In genomic region chr11:113500631-113501305, GRCm38 (mm10) we compare ENCODE assay signal across 13 mouse cellular contexts.
"Had no signal": no experiment of that assay in that cellular context is flagged by ENCODE, and none has a peak within 500 bp of the region (broad histone marks: within the 10 kb centered on the region; RNA-seq: fewer than 3 reads in every experiment).

No protein-coding gene starts in this region.

- H3K9me3 ChIP-seq: kidney, embryonic 15.5 days; limb, embryonic 13.5 days; midbrain, embryonic 12.5 days; stomach, embryonic 15.5 days had no signal

- DNase-seq: kidney, adult 2 months; kidney, postnatal 14 days; lung, adult 2 months; lung, postnatal 4 days; right cerebral cortex, postnatal 14 days; thymus, adult 2 months; thymus, postnatal 25 days had no signal

- H3K4me1 ChIP-seq: stomach, embryonic 15.5 days had no signal

- H3K36me3 ChIP-seq: kidney, embryonic 15.5 days; limb, embryonic 13.5 days; midbrain, embryonic 12.5 days; stomach, embryonic 15.5 days had no signal

- ATAC-seq: lung, postnatal 0 days had no signal

- H3K9ac ChIP-seq: kidney, embryonic 15.5 days; limb, embryonic 13.5 days; liver, embryonic 14.5 days; midbrain, embryonic 12.5 days; stomach, embryonic 15.5 days had no signal

- H3K4me2 ChIP-seq: kidney, embryonic 15.5 days; limb, embryonic 13.5 days; midbrain, embryonic 12.5 days; stomach, embryonic 15.5 days had no signal

- H3K27ac ChIP-seq: kidney, embryonic 15.5 days; limb, embryonic 13.5 days; liver, embryonic 14.5 days; midbrain, embryonic 12.5 days; stomach, embryonic 15.5 days had no signal

- H3K4me3 ChIP-seq: kidney, embryonic 15.5 days; limb, embryonic 13.5 days; midbrain, embryonic 12.5 days; stomach, embryonic 15.5 days had no signal

- H3K27me3 ChIP-seq: limb, embryonic 13.5 days; midbrain, embryonic 12.5 days; stomach, embryonic 15.5 days had no signal
